Mouse (Mus musculus) adipose tissue, adult 10 weeks (tissue): ENCODE data around the gene Tmbim1. TPM values are rescaled to one million over a fixed set of nuclear protein-coding genes. Genes with fewer than 3 reads are reported as not detected.

Experiments used
- polyA plus RNA-seq: library from polyadenylated mRNA; stranded (reverse); fragments of 350-450 nt; fragmentation: Illumina TruSeq; extraction: RNeasy Lipid Tissue Mini Kit (QIAGEN cat#74804); gene quantifications from one replicate; pipeline ENCODE4 v1.2.3, GENCODE M21; 2014; ENCODE audit warnings: low read depth, low replicate concordance

Tmbim1 gene
- 80.6 TPM for polyA plus RNA-seq

DNA sequence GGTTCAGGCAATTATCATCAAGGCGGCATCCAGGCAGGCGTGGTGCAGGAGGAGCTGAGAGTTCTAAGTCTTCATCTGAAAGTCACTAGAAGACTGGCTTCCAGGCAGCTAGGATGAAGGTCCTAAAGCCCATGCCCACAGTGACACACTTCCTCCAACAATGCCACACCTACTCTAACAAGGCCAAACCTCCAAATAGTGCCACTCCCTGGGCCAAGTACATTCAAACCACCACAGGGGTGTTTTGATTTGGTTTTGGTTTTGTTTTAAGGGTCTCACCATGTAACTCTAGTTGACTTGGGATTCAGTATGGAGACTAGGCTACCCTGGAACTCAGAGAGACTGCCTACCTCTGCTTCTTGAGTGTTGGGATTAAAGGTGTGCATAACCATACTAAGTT lies at the start of gene Tmbim1:
Gene Tmbim1 (minus strand): TSS at position 101 of the 400 bp plus-strand sequence.

DNA sequence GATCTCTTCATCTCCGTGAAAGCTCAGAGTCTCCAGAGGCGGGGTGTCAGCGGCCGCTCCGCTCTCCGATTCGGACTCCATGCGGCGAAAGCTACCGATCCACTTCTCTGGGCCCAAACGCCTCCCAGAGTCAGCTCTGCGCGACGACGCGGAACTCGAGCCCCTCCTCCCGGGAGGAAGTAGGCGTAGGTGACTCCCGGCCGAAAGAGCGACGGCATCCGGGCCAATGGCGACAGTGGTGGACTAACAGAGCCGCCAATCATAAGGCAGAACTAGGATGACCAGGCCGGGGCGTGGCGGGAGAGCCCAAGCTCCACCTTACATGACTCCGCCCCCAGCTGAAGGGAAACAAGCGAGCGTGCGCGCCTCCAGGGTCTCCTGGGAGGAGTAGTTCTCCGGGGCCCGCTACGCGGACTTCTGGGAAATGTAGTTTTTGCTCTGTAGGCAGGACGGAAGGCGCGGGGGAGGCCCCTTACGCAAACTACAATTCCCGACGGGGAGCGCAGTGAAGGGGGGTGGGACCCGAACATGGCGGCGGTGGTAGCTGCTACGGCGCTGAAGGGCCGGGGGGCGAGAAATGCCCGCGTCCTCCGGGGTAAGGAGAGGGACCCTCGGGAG lies 20.8 kb downstream of the Tmbim1 start, which contains the start of the genes Aamp and Pnkd:
Gene Aamp (minus strand): TSS at position 196 of the 618 bp plus-strand sequence.
Gene Pnkd (plus strand): TSS at position 388 of the 618 bp plus-strand sequence.

DNA sequence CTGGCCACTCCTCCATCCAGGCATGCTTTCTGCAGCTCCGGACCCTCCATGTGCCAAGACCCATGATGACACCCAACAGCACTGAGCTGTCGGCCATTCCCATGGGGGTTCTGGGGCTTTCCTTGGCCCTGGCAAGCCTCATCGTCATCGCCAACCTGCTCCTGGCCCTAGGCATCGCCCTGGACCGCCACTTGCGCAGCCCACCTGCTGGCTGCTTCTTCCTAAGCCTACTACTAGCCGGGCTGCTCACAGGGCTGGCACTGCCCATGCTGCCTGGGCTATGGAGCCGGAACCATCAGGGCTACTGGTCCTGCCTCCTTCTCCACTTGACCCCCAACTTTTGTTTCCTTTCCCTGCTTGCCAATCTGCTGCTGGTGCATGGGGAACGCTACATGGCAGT lies 26.9 kb downstream of the Tmbim1 start, which contains the start of gene Gpbar1:
Gene Gpbar1 (plus strand): TSS at position 13 of the 400 bp plus-strand sequence.

Other genes with a start within 250 kb of the Tmbim1 start
- 215 TPM for gene Tns1, start 181.2 kb downstream of the Tmbim1 start, polyA plus RNA-seq
- gene Rufy4, start 180.1 kb downstream of the Tmbim1 start, polyA plus RNA-seq: 2.5 TPM
- gene Cxcr2, start 151.6 kb downstream of the Tmbim1 start, polyA plus RNA-seq: 0.14 TPM
- gene Cxcr1, start 111.0 kb downstream of the Tmbim1 start, polyA plus RNA-seq: not detected
- 299 TPM for gene Arpc2, start 69.5 kb downstream of the Tmbim1 start, polyA plus RNA-seq
- 0.60 TPM for gene Gpbar1, start 27.1 kb downstream of the Tmbim1 start, polyA plus RNA-seq
- 181 TPM for gene Aamp, start 20.9 kb downstream of the Tmbim1 start, polyA plus RNA-seq
- gene Pnkd, start 20.7 kb downstream of the Tmbim1 start, polyA plus RNA-seq: 113 TPM
- 3.6 TPM for gene Catip, start 56.5 kb upstream of the Tmbim1 start, polyA plus RNA-seq
- gene Slc11a1, start 69.6 kb upstream of the Tmbim1 start, polyA plus RNA-seq: 16.4 TPM
- 73.3 TPM for gene Ctdsp1, start 85.9 kb upstream of the Tmbim1 start, polyA plus RNA-seq
- 3.4 TPM for gene Vil1, start 103.8 kb upstream of the Tmbim1 start, polyA plus RNA-seq
- 18.5 TPM for gene Cnot9, start 200.4 kb upstream of the Tmbim1 start, polyA plus RNA-seq
- 3.1 TPM for gene Plcd4, start 237.3 kb upstream of the Tmbim1 start, polyA plus RNA-seq
- 6.7 TPM for gene Usp37, start 238.7 kb upstream of the Tmbim1 start, polyA plus RNA-seq